Mouse (Mus musculus): Measurements from ENCODE around the gene Lama1. TPM values are rescaled to one million over a fixed set of nuclear protein-coding genes. Genes with fewer than 3 reads are reported as not detected.

Gene Lama1
- under 1 TPM in 1 of 26 experiments, not detected in 25; 0.09 TPM for total RNA-seq (2018; cell fraction: chromatin; rRNA removed)
- total RNA-seq (2018; cell fraction: cytosol; rRNA removed) = not detected
- total RNA-seq (2018; cell fraction: nucleus; rRNA removed) = not detected
- polyA plus RNA-seq (2018) = not detected in 3 replicates

DNA sequence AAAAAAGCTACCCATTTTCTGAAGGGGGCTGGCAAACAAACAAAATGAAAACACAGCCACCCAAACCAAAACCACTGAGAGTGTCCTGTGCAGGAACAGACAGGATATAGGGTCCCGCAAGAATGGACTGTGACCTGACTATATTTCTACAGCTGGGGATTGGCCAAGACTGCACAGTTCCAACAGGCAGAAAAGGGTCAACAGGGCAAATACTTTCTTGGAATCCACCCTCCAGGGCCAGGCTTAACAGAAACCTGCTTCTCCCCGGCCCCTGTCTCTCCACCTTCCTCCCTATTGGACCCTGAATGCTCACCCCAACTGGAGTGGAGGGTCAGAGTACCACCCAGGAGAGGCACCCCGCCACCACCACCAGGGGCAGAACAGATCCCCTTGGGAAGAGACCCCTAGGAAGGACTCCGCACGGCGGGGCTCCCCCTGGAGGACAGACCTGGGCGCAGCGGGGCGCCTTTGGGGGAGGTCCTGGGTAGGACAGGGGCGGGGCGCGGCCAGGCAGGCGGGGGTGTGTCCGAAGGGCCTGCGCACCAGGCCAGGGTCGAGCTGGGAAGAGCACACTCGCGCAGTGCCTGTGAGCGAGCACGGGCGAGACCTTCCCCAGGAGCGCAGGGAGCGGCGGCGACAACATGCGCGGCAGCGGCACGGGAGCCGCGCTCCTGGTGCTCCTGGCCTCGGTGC lies at the start of gene Lama1:
Lama1 (plus strand) TSS at position 566 of the 693 bp plus-strand sequence.
- Histone ChIP-seq H3K79me2 (ENCODE audit: inconsistent target) (no peaks in the 10 kb centered on the region), H3K4me3 (ENCODE audit: inconsistent target) (no peak within 1 kb of the TSS), H3K36me3 (ENCODE audit: inconsistent target) (no peaks in the 10 kb centered on the region), H3K27ac (no peak within 1 kb of the TSS)
- WGBS (ENCODE audit: missing documents) = 3% methylated on average over 30 of the region's 32 CpGs

DNA sequence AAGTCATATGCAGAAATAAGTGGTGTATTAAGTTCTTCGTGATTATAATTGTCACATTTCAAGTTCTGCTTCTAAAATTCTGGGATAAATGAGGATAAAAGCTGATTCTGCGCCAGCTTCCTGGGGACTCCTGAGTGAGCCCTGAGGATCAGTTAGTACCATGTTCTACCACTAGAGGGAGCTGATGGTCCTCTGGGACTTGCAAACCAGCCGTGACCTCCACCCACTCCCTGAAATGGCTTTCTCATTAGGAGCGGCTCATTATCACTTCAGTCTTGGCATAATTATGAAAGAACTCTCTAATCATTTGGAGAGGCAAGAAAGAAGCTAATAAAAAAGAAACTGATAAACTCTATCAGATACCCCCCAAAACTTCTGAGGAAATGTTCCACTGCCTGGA lies 45.6 kb upstream of the Lama1 start:
- no peaks in the 10 kb centered on the region for H3K36me3 ChIP-seq (ENCODE audit: inconsistent target)
- no peak overlapping the region for H3K27ac ChIP-seq
- H3K4me3 ChIP-seq (ENCODE audit: inconsistent target) = no peak overlapping the region
- WGBS (ENCODE audit: missing documents) = 16% methylated on average over 4 of the region's 4 CpGs
- no peaks in the 10 kb centered on the region for H3K79me2 ChIP-seq (ENCODE audit: inconsistent target)

DNA sequence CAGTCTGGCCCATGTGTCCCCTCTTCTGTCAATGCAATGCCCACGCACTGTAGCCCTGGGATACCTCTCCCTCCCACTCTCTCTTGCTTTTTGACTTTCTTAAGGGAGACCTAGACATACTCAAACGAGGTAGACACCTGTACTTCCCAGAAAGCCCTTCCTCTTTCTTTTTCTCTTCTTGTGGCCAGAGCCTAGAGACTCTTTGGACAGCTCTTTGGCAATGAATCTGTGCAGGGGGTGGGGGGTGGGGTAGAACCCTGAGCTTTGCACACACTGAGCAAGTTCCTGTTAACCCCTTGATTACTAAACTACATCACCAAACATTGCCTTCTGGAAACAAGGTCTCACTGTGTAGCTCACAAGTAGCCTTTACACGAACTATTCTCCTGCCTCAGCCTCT lies 32.8 kb upstream of the Lama1 start:
- Histone ChIP-seq H3K36me3 (ENCODE audit: inconsistent target) (no peaks in the 10 kb centered on the region), H3K79me2 (ENCODE audit: inconsistent target) (no peaks in the 10 kb centered on the region), H3K27ac (no peak overlapping the region), H3K4me3 (ENCODE audit: inconsistent target) (no peak overlapping the region)
- WGBS (ENCODE audit: missing documents) = 54% methylated on average over 3 of the region's 3 CpGs

DNA sequence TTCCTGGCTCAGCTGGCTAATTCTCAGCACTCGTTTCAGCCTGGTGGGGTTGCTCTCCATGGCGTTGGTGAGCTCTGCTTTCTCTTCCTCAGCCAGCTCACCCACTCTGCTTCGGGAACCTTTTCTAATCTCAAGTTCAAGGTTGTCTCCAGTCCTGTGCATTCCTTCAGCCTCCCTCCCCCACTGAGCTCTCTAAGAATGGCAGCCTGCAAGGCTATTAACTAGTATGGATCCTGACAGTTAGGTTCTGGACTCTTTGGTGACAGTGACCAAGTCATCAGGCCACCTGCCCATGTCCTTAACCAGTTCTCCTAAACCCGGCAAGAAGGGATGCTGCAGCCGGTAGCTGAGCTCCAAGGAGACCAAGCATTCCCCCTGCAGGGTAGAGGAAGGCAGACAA lies 30.1 kb upstream of the Lama1 start:
- no peaks in the 10 kb centered on the region for H3K36me3 ChIP-seq (ENCODE audit: inconsistent target)
- no peak overlapping the region for H3K27ac ChIP-seq
- 76% methylated on average over 5 of the region's 5 CpGs for WGBS (ENCODE audit: missing documents)
- H3K4me3 ChIP-seq (ENCODE audit: inconsistent target) = no peak overlapping the region
- H3K79me2 ChIP-seq (ENCODE audit: inconsistent target) = no peaks in the 10 kb centered on the region

DNA sequence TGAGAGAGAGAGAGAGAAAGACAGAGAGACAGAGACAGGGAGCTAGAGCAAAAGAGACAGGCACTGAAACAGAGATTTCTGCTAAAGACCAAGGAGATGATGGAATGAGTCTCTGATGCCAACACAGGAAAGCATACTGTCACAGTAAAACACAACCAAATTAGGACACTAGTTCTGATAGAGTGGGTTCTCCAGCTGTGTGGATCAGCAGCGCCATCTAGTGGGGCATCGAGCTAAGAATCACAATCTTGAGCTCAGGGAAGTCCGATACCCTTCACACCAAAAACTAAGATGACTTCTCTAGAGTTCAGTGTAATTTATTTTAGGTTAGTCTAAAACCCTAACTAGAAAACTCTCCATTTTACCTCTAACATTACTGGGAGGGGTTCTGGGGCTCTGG lies 29.1 kb upstream of the Lama1 start:
- no peak overlapping the region for H3K27ac ChIP-seq
- no peaks in the 10 kb centered on the region for H3K36me3 ChIP-seq (ENCODE audit: inconsistent target)
- 8% methylated on average over 3 of the region's 3 CpGs for WGBS (ENCODE audit: missing documents)
- H3K79me2 ChIP-seq (ENCODE audit: inconsistent target) = no peaks in the 10 kb centered on the region
- no peak overlapping the region for H3K4me3 ChIP-seq (ENCODE audit: inconsistent target)

DNA sequence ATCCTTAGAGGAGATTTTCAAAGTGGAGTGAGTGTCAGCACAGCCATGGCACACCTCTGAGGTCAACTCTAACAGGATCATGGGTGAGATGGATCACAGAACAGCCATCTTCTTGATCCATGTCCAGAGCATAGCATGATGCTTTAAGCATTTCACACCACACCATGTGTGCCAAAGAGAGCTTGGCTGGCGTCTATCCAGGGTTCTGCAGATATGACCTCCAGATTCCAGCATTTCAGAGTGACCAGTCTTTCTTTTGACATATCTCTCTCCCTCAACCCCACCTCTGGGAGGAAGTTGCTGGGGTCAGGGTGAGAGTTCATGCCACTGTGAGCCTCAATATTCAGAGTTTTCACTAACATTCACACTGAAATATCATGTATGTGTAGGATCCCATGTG lies 18.5 kb upstream of the Lama1 start:
- WGBS (ENCODE audit: missing documents) = 100% methylated on average over 1 of the region's 1 CpGs
- no peak overlapping the region for H3K27ac ChIP-seq
- H3K36me3 ChIP-seq (ENCODE audit: inconsistent target) = no peaks in the 10 kb centered on the region
- H3K79me2 ChIP-seq (ENCODE audit: inconsistent target) = no peaks in the 10 kb centered on the region
- H3K4me3 ChIP-seq (ENCODE audit: inconsistent target) = no peak overlapping the region

DNA sequence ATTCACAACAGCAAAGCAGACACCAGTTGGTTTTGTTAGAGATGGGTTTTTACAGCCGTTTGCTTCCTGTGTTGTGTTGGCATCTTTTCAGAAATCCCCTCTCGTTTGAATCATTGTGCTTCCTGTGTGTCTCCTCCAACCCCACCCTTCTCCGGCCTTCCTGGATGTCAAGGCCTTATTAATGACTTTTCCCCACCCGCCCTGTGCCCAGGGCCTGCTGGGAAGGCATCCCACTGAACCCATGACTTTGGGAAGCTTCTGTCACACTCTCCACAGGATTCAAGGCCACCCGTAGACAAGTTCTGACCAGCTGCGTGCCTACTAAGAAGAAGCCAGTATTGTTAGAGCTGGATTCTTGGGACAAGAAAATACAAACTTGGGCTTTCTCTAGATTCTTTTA lies 16.0 kb upstream of the Lama1 start:
- Histone ChIP-seq H3K79me2 (ENCODE audit: inconsistent target) (no peaks in the 10 kb centered on the region), H3K27ac (no peak overlapping the region), H3K4me3 (ENCODE audit: inconsistent target) (no peak overlapping the region), H3K36me3 (ENCODE audit: inconsistent target) (no peaks in the 10 kb centered on the region)
- 74% methylated on average over 6 of the region's 6 CpGs for WGBS (ENCODE audit: missing documents)

DNA sequence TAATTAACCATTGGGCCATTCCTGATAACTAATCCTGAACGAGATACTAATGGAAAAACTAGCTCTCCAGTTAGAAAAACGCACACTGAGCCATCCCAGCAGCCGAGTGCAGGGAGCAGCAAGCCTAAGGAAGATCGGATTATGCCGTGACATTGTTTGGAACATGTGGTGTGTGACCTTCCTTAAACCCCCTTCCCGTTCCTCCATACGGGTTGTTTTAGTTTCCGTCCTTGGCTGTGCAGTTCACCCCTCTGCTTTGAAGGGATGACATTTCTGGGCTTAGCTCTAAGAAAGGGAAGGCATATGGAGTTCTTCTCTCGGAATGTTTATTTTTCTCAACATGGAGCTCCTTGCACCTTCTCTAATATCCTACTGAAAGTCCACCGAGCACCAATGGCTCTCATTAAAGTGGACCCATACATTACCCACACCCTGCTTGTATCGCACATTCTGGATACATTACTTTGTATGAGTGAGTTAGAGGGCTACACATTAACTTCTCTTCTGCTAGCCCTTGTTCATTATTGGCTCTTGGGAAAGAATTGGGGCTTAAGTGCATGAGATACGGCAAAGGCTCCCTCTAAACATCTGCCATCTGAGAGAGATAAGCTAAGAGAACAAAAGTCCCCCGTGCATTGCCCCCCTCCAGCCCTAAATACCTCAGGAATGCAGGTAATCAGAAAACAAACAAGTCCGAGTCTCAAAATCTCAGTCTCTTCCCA lies 11.9 kb upstream of the Lama1 start:
- Histone ChIP-seq H3K27ac (no peak overlapping the region), H3K4me3 (ENCODE audit: inconsistent target) (no peak overlapping the region), H3K79me2 (ENCODE audit: inconsistent target) (no peaks in the 10 kb centered on the region), H3K36me3 (ENCODE audit: inconsistent target) (no peaks in the 10 kb centered on the region)
- 84% methylated on average over 14 of the region's 14 CpGs for WGBS (ENCODE audit: missing documents)

DNA sequence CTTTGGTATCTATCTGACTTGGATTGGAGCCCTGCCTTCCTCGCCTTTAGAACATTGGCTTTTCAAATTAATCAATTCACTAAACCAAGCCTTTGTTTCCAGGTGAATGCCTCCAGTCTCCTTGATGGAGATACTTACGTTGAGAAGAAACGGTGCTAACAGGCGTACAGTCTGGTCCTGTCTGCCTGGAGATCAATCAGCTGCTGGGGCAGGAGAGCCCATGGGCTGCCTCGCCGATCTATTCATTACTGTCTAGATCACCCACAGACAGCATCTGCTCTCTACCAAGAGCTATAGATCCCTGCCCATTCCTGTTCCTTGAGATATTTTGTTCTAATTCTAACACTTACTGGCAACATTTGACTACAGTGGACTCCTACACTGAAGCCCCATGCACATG lies 9.6 kb upstream of the Lama1 start:
- WGBS (ENCODE audit: missing documents) = 95% methylated on average over 6 of the region's 6 CpGs
- Histone ChIP-seq H3K36me3 (ENCODE audit: inconsistent target) (no peaks in the 10 kb centered on the region), H3K27ac (no peak overlapping the region), H3K79me2 (ENCODE audit: inconsistent target) (no peaks in the 10 kb centered on the region), H3K4me3 (ENCODE audit: inconsistent target) (no peak overlapping the region)

DNA sequence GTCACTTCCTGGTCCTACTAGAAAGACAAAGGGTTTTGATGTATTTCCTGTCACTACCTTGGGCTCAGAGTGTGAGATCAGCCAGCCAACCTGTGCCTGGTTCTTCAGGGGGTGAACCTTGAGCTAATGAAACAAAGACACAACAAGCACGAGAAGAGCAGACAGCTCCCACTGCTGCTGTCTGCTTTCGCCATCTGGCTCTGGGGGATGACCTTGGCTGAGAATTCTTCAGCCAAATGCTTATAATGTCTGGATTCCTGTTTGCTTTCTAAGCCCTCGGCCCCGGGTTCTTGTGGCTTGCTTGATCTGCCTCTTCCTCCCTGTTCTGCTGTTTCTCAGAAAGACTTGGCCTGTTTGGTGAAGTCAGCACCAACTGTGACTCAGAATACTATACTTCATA lies 6.4 kb upstream of the Lama1 start:
- H3K79me2 ChIP-seq (ENCODE audit: inconsistent target) = no peaks in the 10 kb centered on the region
- no peaks in the 10 kb centered on the region for H3K36me3 ChIP-seq (ENCODE audit: inconsistent target)
- WGBS (ENCODE audit: missing documents) = 53% methylated on average over 4 of the region's 4 CpGs
- H3K27ac ChIP-seq = no peak overlapping the region
- H3K4me3 ChIP-seq (ENCODE audit: inconsistent target) = no peak overlapping the region

DNA sequence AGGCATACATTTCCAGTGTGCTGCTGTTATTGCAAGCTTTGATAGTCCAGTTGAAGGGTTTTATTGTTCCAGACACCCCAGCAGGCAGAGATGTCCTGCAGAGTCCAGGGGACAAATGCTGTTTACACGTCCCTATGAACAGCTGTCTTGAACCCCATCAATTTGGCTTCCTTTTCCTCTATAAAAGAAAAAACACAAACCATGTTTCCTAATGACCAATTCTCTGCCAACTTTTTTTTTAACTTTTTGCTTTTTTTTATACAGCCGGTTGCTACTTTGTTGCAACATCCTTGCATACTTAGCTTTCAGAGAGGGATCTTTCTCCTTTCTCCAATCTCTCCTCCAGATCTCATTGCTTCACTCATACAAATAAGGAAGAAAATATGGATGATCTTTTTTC lies 4.4 kb upstream of the Lama1 start:
- H3K27ac ChIP-seq = no peak overlapping the region
- H3K4me3 ChIP-seq (ENCODE audit: inconsistent target) = no peak overlapping the region
- no peaks in the 10 kb centered on the region for H3K79me2 ChIP-seq (ENCODE audit: inconsistent target)
- 4% methylated on average over 2 of the region's 2 CpGs for WGBS (ENCODE audit: missing documents)
- H3K36me3 ChIP-seq (ENCODE audit: inconsistent target) = no peaks in the 10 kb centered on the region

DNA sequence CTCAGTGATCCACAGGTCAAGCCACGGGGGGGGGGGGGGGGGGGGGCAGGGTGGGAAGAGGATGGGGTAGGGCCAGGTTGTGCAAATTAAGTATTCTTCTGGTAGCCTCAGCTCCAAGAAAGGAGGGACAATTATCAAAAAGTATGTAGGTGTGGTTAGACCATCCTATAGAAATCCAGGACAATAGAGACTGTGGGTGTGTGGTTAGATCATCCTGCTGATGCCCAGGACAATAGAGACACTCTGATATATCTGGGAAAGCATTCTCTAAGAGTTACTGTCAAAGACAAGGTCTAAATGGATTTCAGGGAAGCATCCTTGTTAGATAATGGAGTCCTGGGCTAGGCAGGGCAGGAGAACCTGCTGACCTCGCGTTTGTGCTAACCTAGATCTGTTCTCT lies 3.2 kb upstream of the Lama1 start:
- Histone ChIP-seq H3K4me3 (ENCODE audit: inconsistent target) (no peak overlapping the region), H3K36me3 (ENCODE audit: inconsistent target) (no peaks in the 10 kb centered on the region), H3K27ac (no peak overlapping the region), H3K79me2 (ENCODE audit: inconsistent target) (no peaks in the 10 kb centered on the region)
- WGBS (ENCODE audit: missing documents) = 67% methylated on average over 2 of the region's 3 CpGs

DNA sequence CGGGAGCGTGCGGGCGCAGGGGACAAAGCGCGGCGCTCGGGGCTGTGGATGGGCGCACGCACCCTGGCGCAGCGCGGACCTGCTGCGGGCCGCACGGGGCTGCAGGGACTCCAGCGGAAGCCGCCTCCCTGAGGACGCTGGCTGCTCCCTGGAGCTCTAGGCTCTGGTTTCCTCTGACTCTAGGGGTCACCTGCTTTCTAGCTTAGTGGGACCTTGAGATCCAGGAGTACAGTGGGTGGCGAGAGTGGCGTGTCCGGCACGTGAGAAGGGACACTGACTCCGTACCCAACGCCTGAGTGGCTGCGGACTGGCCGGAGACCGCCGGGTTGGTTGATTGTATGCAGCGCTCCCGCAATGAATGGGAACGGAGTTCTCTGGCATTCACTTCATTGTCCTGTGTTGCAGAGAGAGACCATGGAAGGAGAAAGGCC lies 417 bp downstream of the Lama1 start:
- H3K36me3 ChIP-seq (ENCODE audit: inconsistent target) = no peaks in the 10 kb centered on the region
- no peaks in the 10 kb centered on the region for H3K79me2 ChIP-seq (ENCODE audit: inconsistent target)
- H3K27ac ChIP-seq = no peak overlapping the region
- H3K4me3 ChIP-seq (ENCODE audit: inconsistent target) = no peak overlapping the region
- WGBS (ENCODE audit: missing documents) = 2% methylated on average over 30 of the region's 32 CpGs

DNA sequence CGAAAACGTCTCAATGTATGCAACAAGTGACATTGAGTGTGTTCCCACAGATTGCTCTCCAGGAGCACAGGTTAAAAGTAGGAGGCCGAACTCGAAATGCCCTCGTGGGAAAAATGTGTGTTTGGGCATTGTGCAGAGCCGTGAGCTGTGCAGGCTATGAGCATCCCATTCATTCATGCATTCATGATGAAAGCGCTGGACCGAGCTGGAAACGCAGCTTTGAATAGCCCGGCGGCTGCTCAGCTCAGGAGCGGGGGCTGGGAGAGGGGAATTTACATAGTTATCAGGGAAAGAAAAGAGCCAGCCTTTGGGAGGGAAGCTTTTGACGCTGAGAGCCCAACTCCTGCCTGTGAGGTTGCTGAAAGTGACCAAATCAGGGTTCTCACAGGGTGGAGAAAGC lies 1.2 kb downstream of the Lama1 start:
- Histone ChIP-seq H3K4me3 (ENCODE audit: inconsistent target) (no peak overlapping the region), H3K27ac (no peak overlapping the region), H3K79me2 (ENCODE audit: inconsistent target) (no peaks in the 10 kb centered on the region), H3K36me3 (ENCODE audit: inconsistent target) (no peaks in the 10 kb centered on the region)
- WGBS (ENCODE audit: missing documents) = 14% methylated on average over 12 of the region's 13 CpGs

DNA sequence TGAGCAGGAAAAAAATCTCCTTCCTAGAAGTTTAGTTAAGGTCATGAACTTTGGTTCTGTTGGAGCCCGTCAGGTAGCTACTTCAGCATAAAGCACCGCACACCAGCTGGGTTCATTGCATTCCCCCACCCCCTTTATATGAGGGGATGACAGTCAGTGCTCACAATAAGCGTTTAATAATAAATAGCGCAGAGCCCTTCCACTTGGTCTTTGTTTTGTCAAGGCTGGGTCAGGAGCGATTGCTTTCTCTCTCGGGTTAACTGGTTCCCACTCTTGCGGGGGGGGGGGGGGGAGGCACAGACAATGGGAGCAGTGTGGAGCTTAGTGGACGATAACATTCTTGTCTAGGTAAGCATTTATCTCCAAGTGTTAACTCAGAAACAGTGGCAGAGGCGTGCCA lies 4.7 kb downstream of the Lama1 start:
- Histone ChIP-seq H3K4me3 (ENCODE audit: inconsistent target) (no peak overlapping the region), H3K27ac (no peak overlapping the region), H3K36me3 (ENCODE audit: inconsistent target) (no peaks in the 10 kb centered on the region), H3K79me2 (ENCODE audit: inconsistent target) (no peaks in the 10 kb centered on the region)
- WGBS (ENCODE audit: missing documents) = 84% methylated on average over 9 of the region's 9 CpGs

All from macrophage (primary cell).